ENCODE assay signal across 9 mouse cellular contexts in genomic region chr3:109273074-109273801, GRCm38 (mm10).
DNase-seq lines count a peak whose midpoint lies in the region; ATAC-seq and TF ChIP-seq lines count a peak whose summit lies in the region.
"Had no signal": no experiment of that assay in that cellular context is flagged by ENCODE, and none has a peak within 500 bp of the region (broad histone marks: within the 10 kb centered on the region; RNA-seq: fewer than 3 reads in every experiment).

No protein-coding gene starts in this region.

- no peak overlapping the region for H3K9ac ChIP-seq in forebrain, embryonic 15.5 days (replicated peaks)
- H3K9ac ChIP-seq in stomach, postnatal 0 days (ENCODE audit: low read length), result no peak overlapping the region

- TF ChIP-seq EP300 in stomach, postnatal 0 days (optimal IDR thresholded peaks at IDR 0.05), result no peak

- intact Hi-C loops in left cerebral cortex, postnatal 25 days (cut with DNase I), result loop anchor here (2.0 to 5.0 kb wide), 2 partner anchors 69 to 100 kb away; partner anchors contain the start of gene Vav3

- H3K4me2 ChIP-seq in forebrain, embryonic 15.5 days (replicated peaks), result no peak overlapping the region
- no peak overlapping the region for H3K4me2 ChIP-seq in stomach, postnatal 0 days (replicated peaks; ENCODE audit: low read depth)

- peak; percentile 78 for DNase-seq in right cerebral cortex, adult 18-20 months
- DNase-seq in right cerebral cortex, postnatal 4 days, result no peak
- peak; percentile 38 to 92 for DNase-seq in left cerebral cortex, postnatal 25 days (ENCODE audit: low spot score in 2 of 2)
- no peak for DNase-seq in stomach, postnatal 0 days (ENCODE audit: low spot score)
- no peak for DNase-seq in kidney, adult 9 months
- DNase-seq in gastrocnemius, adult 8-10 months (ENCODE audit: low spot score in 2 of 2), result no peak
- DNase-seq in testis, postnatal 14 days (ENCODE audit: low spot score), result no peak

- H3K4me1 ChIP-seq in forebrain, embryonic 15.5 days, result no peaks in the 10 kb centered on the region; the same call in 1 of the 2 replicates
- H3K4me1 ChIP-seq in stomach, postnatal 0 days (replicated peaks; ENCODE audit: control insufficient read depth, insufficient read depth), result no peaks in the 10 kb centered on the region

- no peak overlapping the region for H3K4me3 ChIP-seq in forebrain, embryonic 15.5 days
- no peak overlapping the region for H3K4me3 ChIP-seq in stomach, postnatal 0 days (ENCODE audit: low read depth, low read length)
- H3K4me3 ChIP-seq: megakaryocyte, embryonic 14.5 days had no signal

- 0 out of 2 replicates have a peak overlapping the region, but pooled peaks have one; percentile 2 for H3K27ac ChIP-seq in forebrain, embryonic 15.5 days (replicated peaks)
- H3K27ac ChIP-seq in stomach, postnatal 0 days (replicated peaks), result no peak overlapping the region

- H3K36me3 ChIP-seq in forebrain, embryonic 15.5 days, result no peaks in the 10 kb centered on the region
- H3K36me3 ChIP-seq in stomach, postnatal 0 days (ENCODE audit: control insufficient read depth, insufficient read depth, low read length), result no peaks in the 10 kb centered on the region

- H3K9me3 ChIP-seq in forebrain, embryonic 15.5 days, result no peaks in the 10 kb centered on the region
- no peaks in the 10 kb centered on the region for H3K9me3 ChIP-seq in stomach, postnatal 0 days (ENCODE audit: control insufficient read depth, low read length)
- H3K9me3 ChIP-seq: megakaryocyte, embryonic 14.5 days had no signal

- H3K27me3 ChIP-seq in forebrain, embryonic 15.5 days, result no peaks in the 10 kb centered on the region
- H3K27me3 ChIP-seq in stomach, postnatal 0 days (ENCODE audit: control insufficient read depth, insufficient read depth, low read length), result no peaks in the 10 kb centered on the region
- H3K27me3 ChIP-seq: megakaryocyte, embryonic 14.5 days had no signal

- TF ChIP-seq CTCF in stomach, postnatal 0 days (IDR thresholded peaks at IDR 0.05; ENCODE audit: low read depth), result 0 out of 2 replicates have a peak, but pooled peaks have one; percentile 7

- peak; percentile 48; the same call in 1 of the 2 replicates for ATAC-seq in forebrain, embryonic 15.5 days (replicated peaks)
- no peak for ATAC-seq in stomach, postnatal 0 days (ENCODE audit: low FRiP score, low TSS enrichment)

- WGBS in forebrain, embryonic 15.5 days, result 53% methylated on average over 5 of the region's 5 CpGs
- WGBS in stomach, postnatal 0 days, result 49% methylated on average over 5 of the region's 5 CpGs

Comparison
In these comparisons a context has a peak if more than half of its experiments do, and no peak if none do; other contexts are left out.
1. DNase-seq: peak in right cerebral cortex, adult 18-20 months (single experiment) and left cerebral cortex, postnatal 25 days (2 of 2); none in right cerebral cortex, postnatal 4 days (single experiment), stomach, postnatal 0 days (single experiment), kidney, adult 9 months (single experiment), gastrocnemius, adult 8-10 months (0 of 2) and testis, postnatal 14 days (single experiment).